Mouse (Mus musculus) kidney, postnatal 25 days (tissue): ENCODE measurements around the gene Parp1.
"Not testable (repeated sequence)": the region's sequence is repeated elsewhere in the genome, so short reads cannot be mapped to it uniquely, and the experiment has no call there.

Experiments used
- DNase-seq, 2 experiments: peaks; one replicate each; pipeline ENCODE4 v3.0.0; 2021; ENCODE audit warnings: mixed read lengths in 2 of 2

The Parp1 gene

DNA sequence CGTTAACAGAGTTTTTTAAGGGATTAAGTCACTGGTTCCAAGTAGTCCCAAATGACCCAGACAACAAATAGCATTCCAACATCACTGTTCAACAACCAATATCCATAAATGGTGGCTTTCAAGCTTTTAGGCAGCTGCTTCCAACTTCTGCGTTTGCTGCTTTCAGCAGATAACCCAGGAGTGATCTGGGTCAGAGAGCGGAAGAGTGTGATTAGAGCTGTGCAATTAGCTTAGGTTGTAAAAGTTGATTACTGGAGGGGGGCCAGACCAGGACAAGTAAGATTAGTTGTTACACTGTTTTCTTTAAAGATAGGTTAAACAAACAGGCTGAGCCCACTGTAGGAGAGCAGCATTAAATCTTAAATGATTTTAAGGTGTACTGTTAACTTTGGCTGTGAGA lies 7.5 kb upstream of the Parp1 start:
- peak in 1 of 2 experiments; percentile 12 for DNase-seq

DNA sequence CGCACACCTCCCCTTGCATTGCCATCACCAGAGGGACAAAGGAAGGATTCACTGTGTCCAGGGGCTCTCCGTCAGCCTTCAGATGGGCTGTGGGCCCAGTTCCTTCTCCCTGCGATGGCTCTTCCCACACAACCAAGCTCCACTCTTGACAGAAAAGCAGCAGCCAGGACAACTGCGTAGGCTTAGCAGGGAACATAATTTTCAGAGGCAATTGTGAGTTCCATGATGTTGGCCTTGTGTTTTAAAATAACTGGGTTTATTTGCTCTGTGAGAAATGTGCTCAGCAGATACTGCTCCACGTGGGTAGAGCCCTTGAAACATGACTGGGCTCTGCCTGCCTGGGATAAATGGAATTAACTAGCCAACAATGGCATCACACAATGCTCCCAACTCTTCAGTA lies 3.8 kb upstream of the Parp1 start:
- DNase-seq: no peak

DNA sequence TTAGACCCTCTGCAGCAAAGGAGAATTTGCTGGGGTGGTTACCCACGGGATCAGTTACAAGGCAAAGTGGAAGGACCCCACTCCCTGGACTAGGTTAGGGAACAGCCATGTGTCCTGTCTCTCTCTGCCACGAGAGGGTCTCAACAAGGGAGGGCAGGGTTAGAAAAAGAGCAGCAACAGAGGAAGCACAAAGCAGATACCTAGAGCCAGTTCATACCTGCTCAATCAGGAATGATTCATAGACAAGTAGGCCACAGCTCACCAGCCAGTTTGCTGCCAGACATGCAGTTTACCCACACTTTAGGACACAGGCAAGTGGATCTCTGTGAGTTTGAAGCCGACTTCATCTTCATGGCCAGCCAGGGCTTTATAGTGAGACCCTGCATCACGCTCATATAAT lies 963 bp upstream of the Parp1 start:
- DNase-seq: no peak

DNA sequence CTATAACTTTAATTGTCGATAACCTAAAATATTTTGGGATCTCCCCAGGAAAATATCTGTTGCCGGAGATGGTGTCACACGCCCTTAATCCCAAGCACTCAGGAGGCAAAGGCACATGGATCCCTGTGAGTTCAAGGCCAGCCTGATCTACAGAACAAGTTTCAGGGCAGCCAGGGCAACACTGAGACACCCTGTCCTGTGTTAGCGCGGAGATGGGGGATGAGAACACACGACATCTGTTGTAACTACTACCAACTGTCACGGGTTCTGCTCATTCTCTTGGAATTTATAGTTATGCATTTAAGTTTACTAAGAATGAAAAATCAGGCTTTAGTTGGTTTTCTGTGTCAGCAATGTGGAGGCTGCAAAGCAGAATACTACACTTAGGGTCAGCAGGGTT lies 476 bp upstream of the Parp1 start:
- no peak for DNase-seq

DNA sequence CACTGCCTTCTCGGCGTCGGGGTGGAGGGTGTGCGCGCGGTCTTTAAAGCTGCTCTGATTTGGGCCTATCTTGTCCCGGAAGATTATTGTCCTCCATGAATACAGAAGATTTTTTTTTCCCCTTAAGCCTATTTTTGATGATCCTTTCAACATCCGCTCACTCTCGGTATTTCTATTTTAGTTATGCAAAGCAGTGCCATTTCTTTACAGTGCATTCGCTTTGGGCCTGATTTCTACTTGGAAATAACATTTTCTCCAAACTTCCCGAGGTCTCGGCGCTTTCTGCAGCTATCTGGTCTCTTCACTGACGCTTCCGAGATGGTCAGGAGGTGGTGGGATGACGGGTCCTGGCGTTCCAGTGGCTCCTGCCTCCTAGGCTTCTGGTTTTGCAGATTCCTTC lies 729 bp downstream of the Parp1 start:
- DNase-seq: no peak

DNA sequence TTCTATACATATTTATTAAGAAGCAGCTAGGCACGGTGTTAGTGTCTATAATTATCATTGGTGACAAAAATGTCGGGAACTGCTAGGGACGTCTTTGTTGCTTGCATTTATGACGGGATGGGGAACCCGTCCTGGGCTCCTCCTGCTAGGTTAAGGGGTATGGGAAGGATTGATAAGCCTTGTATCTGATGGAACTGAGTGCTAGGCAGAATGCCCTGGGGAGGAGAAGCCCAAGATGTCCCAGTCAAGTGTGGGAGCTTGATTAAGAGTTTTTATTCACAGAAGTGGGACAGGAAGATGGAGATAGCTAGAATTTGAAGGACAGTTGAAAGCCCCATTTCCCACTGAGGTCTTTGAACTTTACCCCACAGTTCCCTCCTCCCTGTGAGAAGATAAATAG lies 1.5 kb downstream of the Parp1 start:
- DNase-seq: no peak

DNA sequence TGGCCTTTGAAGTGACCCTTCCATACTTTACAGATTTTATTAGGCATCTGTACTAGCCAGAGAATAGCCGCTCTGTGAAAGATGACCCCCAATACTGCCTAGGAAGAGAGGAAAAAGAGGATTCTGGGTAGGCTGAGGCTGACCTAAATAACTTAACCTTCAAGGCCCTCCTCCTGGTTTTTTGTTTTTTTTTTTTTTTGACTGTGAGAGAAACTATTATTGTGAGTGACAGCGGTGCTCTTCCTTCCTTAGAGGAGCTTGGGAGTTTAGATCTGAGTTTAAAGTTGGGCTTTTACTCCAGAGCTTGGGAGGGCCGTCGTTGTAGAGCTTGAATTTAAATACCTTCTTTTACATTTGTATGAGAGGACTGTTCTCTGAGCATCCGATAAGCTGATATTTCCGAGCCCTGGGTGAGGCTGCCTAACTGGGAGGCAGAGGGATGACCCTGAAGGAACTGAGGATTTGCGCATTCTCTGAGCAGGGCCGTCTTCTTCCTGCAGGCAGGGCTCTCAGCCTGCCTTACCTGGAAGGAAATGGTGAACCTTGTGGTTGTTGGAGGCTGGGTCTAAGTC lies 2.4 kb downstream of the Parp1 start:
- DNase-seq: no peak

DNA sequence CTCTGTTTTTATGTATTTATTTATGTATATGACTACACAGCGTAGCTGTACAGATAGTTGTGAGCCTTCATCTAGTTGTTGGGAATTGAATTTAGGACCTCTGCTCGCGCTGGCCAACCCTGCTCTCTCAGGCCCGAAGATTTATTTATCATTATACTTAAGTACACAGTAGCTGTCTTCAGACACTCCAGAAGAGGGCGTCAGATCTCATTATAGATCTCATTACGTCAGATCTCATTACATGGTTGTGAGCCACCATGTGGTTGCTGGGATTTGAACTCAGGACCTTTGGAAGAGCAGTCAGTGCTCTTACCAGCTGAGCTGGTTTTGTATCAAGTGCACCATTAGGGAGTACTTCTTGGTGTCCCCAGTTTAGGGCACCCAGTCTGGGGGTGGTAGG lies 3.0 kb downstream of the Parp1 start:
- DNase-seq: not testable (repeated sequence)

DNA sequence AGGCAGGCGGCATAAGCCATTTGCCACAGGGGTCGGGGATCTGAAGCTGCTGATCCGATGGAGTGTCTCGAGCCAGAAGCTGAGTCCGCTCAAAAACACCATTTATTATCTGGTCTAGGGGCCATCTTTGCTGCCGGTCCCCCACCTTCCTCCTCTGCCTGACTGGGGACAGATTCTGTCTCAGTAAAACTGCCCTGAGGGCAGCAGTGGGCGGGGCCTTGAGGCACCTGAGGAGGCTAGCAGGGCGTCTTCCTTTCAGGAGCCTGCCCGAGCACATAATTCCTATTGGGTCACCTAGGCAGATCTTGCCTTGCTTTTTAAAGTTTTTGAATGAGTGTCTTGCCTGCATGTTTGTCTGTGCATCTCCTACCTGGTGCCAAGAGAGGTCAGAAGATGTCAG lies 3.4 kb downstream of the Parp1 start:
- no peak for DNase-seq

DNA sequence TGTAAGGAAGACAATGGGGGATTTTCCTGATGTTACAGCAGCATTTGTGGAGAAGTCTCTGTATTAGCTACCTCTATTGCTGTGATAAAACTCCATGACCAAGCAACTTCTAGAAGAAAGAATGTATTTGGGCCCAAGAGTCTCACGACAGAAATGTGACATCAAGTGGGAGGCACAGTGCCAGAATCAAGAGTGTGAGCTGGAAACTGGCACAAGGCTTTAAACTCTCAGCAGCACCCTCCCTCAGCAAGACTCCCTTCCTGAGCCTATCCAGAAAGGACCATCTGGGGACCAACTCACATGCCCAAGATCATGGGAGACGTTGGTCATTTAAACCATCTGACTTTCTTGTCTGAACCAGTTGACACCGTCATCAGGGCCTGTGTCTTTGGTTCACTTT lies 7.8 kb downstream of the Parp1 start:
- no peak for DNase-seq

DNA sequence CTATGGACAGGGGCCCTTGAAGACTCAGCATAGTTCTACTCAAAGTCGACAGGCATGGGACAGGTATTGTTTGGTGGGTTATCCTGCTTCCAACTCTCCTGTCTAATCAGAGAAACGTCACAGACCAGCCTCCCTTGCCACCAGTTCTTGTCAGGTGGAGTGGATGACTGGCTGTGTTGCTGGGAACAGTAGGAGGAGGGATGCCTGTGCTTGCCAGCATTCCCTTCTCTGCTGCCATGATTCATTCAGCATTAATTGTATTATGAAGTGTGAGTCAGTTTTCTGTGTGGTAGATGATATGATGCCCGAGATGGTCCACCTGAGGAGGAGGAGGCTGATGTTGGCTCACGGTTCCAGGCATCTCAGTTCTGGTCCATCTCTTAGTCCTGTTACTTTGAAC lies 9.1 kb downstream of the Parp1 start:
- DNase-seq: no peak

DNA sequence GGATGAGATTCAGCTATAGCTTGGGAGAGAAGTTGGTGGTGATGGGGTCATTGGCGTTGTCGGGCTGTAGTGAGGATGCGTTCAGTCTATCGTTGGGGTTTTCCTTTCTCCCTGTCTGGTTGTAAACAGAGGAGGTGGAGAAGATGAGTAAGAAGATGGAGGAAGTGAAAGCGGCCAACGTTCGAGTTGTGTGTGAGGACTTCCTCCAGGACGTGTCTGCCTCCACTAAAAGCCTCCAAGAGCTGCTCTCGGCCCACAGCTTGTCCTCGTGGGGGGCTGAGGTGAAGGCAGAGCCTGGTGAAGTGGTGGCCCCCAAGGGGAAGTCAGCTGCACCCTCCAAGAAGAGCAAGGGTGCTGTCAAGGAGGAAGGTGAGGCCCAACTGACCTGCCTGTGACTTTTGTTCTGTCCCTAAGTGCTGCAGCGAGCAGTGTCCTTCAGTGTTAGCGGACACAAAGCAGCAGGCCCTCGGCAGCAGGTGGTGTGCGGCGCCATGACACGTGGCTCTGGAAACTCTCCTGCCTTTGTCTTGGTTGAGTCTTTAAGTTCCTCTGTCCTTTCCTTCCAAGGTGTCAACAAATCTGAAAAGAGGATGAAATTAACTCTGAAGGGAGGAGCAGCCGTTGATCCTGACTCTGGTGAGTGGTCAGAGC lies 19.2 kb downstream of the Parp1 start:
- DNase-seq: no peak

DNA sequence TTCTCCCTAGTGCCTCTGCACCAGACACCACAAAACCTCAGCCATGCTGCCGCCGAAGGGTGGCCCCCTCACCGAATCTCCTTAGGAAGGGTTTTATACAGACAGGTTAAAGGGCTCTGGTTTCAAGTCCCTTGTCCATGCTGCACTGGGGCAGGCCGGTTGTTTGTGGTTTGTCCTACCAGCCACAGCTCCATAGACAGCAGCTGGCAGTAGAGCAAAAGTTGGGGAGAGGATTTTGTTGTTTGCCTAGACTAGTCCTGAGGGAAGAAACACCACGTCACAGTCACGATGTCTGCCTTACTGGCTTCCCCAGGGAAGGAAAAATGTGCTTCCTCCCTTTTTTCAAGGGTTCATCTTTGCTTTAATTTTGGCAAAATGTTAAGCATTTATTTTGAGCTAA lies 31.9 kb downstream of the Parp1 start:
- no peak for DNase-seq

DNA sequence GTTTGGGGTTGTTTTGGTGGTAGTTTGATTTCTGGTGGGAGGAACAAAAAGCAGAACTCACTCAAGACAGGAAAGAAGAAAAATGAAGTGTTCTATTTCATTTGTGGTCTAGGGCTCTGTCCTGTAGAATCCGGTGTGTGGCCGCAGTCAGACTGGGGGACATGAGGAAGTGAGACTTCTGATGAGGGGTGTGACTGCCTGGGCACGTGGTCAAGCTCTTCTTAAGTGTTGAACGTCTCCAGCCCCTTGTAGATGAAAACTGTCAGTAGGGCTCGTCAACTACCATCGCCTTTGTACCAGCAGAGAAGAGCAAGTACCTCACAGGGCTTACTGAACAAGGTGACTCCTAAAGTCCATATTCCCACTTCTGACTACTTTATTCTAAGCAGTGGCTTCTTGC lies 33.1 kb downstream of the Parp1 start:
- no peak for DNase-seq

DNA sequence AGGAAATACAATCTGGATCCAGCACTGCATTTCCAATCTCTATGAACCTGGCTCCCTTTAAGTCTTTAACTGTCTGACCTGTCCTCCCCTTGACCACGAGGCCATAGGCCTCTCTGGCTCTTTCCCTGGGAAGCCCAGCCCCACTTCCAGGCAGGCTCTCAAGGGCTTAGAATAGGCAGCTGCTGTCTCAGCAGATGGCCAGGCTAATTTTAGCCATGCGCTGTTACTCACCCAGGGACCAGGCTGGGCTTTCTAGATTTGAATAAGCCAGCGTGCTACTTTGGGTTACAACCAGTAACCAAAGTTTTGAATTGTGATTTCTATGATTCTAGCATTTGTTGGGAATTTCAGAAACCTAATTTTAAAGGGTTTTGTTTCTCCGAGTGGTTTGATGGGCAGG lies 35.9 kb downstream of the Parp1 start:
- DNase-seq: peak; percentile 16 to 58

DNA sequence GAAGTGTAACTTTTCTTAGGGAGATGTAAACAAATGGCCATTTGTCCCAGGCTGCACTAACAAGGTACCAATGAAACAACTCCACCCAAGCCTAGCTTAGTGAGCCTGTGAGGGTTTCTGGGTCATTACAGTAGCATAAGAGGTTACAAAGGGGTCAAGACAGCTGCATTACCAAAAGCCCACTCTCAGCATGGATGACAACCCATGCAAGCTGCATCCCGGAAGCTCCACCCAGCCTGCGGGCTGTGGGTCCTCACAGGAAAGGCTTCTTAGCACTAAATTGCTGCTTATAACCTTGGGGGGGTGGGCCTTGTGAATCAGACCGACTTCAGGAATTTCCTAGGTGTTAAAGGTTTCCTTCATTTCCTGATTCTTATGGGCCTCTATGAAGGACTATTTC lies 37.4 kb downstream of the Parp1 start:
- DNase-seq: peak in 1 of 2 experiments; percentile 3

DNA sequence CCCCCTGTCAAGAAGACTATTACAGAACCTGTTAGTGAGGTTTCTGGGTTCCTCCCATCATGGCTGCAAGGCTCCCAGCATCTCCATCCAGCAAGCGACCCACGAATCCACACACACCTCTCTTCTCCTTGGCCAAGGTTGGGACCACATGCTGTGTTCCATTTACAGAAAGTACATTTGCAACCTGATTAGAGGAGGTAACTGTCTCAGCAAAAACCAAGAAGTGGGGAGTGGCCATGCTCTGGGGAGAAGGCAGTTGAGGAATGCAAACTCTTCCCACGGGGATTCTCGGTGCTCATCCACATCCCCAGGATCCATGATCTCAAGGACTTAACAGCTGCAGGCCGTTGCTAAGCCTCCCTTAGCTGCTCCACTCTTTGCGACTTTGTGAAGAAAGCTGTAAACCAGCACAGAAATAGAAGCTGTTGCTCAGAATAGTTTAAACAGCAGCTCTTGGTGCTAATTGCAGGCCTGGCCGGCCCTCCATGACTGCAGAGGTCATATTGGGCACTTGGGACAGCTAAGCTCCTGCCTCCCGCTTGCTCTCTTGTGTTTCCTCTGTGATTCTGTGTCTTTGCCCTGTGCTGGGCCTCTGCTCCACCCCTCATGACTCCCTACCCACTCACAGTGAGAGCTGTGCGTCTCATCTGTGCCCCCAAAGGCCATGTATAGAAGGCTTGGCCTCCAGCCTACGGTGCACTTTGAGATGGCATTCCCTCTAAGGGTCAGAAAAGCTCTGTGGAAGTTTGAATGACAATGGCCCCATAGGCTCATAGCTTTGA lies 38.3 kb downstream of the Parp1 start:
- DNase-seq: no peak

DNA sequence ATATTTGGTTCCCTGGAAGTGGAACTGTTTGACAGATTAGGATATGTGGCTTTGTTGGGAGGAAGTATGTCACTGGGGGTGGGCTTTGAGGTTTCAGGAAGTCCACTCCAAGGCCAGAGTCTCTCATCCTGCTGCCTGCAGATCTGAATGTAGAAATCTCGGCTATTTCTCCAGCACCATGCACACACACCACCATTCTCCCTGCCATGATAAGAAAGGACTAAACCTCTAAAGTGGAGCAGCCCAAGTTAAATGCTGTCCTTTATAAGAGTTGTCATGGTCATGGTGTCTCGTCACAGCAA lies 38.8 kb downstream of the Parp1 start:
- DNase-seq: peak in 1 of 2 experiments; percentile 7

DNA sequence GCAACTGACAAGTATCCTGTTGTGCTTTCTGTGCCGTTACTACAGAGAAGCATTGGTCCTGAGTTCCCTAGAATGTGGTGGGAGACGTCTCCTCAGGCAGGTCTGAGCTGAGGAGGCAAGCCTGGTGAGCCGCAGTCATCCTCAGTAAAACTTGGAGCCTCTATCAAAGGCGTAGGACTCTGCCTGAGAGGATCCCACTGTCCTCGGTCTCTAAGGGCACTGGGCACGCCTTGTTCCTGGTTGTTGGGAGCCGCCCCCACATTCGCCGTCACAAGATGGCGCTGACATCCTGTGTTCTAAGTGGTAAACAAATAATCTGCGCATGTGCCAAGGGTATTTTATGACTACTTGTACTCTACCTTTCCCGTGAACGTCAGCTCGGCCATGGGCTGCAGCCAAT lies 43.1 kb downstream of the Parp1 start:
- not testable (repeated sequence) for DNase-seq

DNA sequence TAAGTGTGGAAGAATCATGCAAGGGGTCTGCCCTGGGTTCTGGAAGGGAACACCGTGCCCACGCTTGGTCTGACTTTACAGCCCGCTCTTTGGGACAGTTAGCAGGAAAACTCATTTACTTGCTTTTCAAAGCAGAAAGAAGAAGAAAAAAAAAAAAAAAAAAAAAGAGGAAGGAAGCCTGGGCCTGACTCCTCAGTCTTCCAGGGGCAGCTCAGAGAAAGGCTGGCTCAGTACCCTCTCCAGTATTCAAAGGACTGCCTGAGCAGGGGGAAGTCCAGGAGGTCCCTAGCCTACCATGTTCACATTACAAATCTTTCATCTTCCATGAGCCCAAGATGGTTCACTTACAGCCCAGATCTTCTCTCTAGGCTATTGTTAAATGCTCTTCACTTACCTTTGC lies 48.0 kb downstream of the Parp1 start:
- DNase-seq: no peak

DNA sequence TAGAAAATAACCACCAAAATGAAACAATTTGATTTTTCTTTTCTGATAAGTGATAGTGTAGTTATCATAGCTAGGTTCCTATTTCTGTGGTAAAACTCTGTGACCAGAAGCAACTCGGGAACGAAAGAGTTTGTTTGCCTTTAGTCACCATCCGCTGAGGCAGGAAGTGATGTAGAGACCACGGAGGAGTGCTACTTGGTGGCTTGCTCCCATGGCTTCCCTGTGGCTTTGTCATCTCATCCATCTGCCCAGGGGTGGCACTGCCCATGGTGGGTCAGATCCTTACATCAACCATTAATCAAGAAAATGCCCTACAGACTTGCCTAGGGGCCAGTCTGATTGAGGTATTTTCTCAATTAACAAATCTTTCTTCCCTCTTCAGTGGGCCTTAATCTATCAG lies 53.7 kb downstream of the Parp1 start:
- no peak for DNase-seq

DNA sequence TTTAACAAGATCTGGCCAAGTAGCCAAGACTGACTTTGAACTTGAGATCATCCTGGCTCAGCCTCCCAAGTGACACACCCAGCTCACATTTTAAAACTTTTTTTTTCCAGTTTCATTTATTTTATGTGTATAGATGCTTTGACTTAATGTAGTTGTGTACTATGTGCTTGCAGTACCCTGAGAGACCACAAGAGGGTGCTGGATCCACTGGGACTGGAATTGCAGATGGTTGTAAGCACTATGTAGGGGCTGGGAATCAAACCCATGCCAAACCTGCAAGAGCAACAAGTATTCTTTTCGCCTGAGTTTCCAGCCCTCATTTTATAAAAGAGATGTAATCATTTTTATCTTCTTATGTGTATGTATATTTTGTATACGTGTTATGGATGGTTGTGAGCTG lies 55.2 kb downstream of the Parp1 start:
- DNase-seq: peak in 1 of 2 experiments; percentile 28

DNA sequence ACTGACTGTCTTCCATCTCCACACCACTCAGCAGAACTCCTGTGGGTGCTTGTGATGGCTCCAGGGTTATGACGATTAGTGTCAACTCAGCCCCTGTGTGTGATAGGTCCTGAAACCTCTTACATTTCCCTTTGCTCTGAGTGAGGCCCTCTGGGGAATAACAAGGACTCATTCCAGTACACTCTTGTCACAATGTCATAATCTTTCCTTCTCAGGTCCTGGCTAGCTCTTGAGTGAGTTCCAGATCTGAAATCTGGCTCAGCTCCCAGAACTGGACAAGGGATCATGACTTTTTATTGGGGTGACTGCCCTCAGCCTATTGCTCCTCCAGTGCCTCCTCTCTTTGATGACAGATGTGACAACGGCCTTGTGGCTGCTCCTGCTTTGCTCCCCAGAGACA lies 57.4 kb downstream of the Parp1 start:
- peak; percentile 73 to 79 for DNase-seq

DNA sequence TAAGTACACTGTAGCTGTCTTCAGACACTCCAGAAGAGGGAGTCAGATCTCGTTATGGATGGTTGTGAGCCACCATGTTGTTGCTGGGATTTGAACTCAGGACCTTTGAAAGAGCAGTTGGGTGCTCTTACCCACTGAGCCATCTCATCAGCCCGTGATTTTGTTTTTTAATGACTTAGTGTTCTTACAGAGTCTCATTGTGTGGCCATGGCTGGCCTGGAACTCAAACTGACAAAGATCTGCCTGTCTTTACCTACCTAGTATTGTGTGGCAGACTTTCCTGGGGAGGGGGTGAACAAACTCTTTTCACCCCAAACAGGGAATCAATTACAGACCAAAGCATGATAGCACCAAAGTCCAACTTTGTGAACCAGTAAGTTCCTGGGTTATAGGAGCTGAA lies 69.1 kb downstream of the Parp1 start:
- DNase-seq: not testable (repeated sequence)
